21 mouse cellular contexts compared by ENCODE assay signal in genomic region chr7:72948026-72948425, GRCm38 (mm10).
DNase-seq lines count a peak whose midpoint lies in the region; ATAC-seq and TF ChIP-seq lines count a peak whose summit lies in the region.
"Had no signal": no experiment of that assay in that cellular context is flagged by ENCODE, and none has a peak within 500 bp of the region (broad histone marks: within the 10 kb centered on the region; RNA-seq: fewer than 3 reads in every experiment).

No protein-coding gene starts in this region.

- no peak for TF ChIP-seq EP300 in lung, postnatal 0 days (IDR thresholded peaks at IDR 0.05)

- 46% methylated on average over 5 of the region's 5 CpGs for WGBS in embryonic facial prominence, embryonic 11.5 days
- WGBS in embryonic facial prominence, embryonic 10.5 days = 57% methylated on average over 5 of the region's 5 CpGs
- 41% methylated on average over 5 of the region's 5 CpGs for WGBS in lung, embryonic 14.5 days
- WGBS in lung, adult 2 months = 42% methylated on average over 5 of the region's 5 CpGs
- 45% methylated on average over 5 of the region's 5 CpGs for WGBS in lung, embryonic 15.5 days
- 43% methylated on average over 5 of the region's 5 CpGs for WGBS in lung, embryonic 16.5 days
- WGBS in lung, postnatal 0 days = 44% methylated on average over 5 of the region's 5 CpGs

- no peaks in the 10 kb centered on the region for H3K9me3 ChIP-seq in embryonic facial prominence, embryonic 11.5 days (replicated peaks; ENCODE audit: control insufficient read depth, low read length)
- no peaks in the 10 kb centered on the region for H3K9me3 ChIP-seq in embryonic facial prominence, embryonic 10.5 days
- no peaks in the 10 kb centered on the region for H3K9me3 ChIP-seq in lung, embryonic 14.5 days (ENCODE audit: low read depth, low read length)
- H3K9me3 ChIP-seq in lung, embryonic 15.5 days = no peaks in the 10 kb centered on the region
- no peaks in the 10 kb centered on the region for H3K9me3 ChIP-seq in lung, embryonic 16.5 days (ENCODE audit: control insufficient read depth, low read length)
- no peaks in the 10 kb centered on the region for H3K9me3 ChIP-seq in lung, postnatal 0 days (ENCODE audit: low read length)

- no peak overlapping the region for H3K27ac ChIP-seq in embryonic facial prominence, embryonic 11.5 days (replicated peaks; ENCODE audit: low read depth, low read length)
- H3K27ac ChIP-seq in embryonic facial prominence, embryonic 10.5 days (replicated peaks) = no peak overlapping the region
- no peak overlapping the region for H3K27ac ChIP-seq in lung, embryonic 14.5 days (ENCODE audit: low read depth)
- H3K27ac ChIP-seq in lung, embryonic 15.5 days = no peak overlapping the region
- H3K27ac ChIP-seq in lung, embryonic 16.5 days (ENCODE audit: low read length) = no peak overlapping the region
- H3K27ac ChIP-seq in lung, postnatal 0 days (ENCODE audit: low read length) = no peak overlapping the region

- no peaks in the 10 kb centered on the region for H3K36me3 ChIP-seq in embryonic facial prominence, embryonic 11.5 days (replicated peaks; ENCODE audit: control insufficient read depth, insufficient read depth, low read depth, low read length)
- no peaks in the 10 kb centered on the region for H3K36me3 ChIP-seq in embryonic facial prominence, embryonic 10.5 days (replicated peaks)
- H3K36me3 ChIP-seq in lung, embryonic 14.5 days (ENCODE audit: insufficient read depth) = no peaks in the 10 kb centered on the region
- no peaks in the 10 kb centered on the region for H3K36me3 ChIP-seq in lung, embryonic 15.5 days
- H3K36me3 ChIP-seq in lung, embryonic 16.5 days (ENCODE audit: control insufficient read depth, insufficient read depth, low read length) = no peaks in the 10 kb centered on the region
- no peaks in the 10 kb centered on the region for H3K36me3 ChIP-seq in lung, postnatal 0 days (ENCODE audit: insufficient read depth, low read length)
- H3K36me3 ChIP-seq: G1E had no signal

- no peak for TF ChIP-seq CTCF in lung, embryonic 14.5 days (IDR thresholded peaks at IDR 0.05; ENCODE audit: low read depth)
- TF ChIP-seq CTCF in lung, adult 2 months (IDR thresholded peaks at IDR 0.05; ENCODE audit: insufficient read depth, low read length) = no peak
- no peak for TF ChIP-seq CTCF in lung, postnatal 0 days (IDR thresholded peaks at IDR 0.05)

- H3K4me1 ChIP-seq in embryonic facial prominence, embryonic 11.5 days (ENCODE audit: control insufficient read depth, insufficient read depth, low read length) = no peaks in the 10 kb centered on the region
- peaks cover 16% of the 10 kb centered on the region for H3K4me1 ChIP-seq in embryonic facial prominence, embryonic 10.5 days
- 0 out of 2 replicates have a peak, but pooled peaks cover 2% of the 10 kb centered on the region for H3K4me1 ChIP-seq in lung, embryonic 14.5 days (ENCODE audit: insufficient read depth)
- no peaks in the 10 kb centered on the region for H3K4me1 ChIP-seq in lung, adult 2 months (ENCODE audit: control insufficient read depth, insufficient read depth, low read length)
- H3K4me1 ChIP-seq in lung, embryonic 15.5 days = peaks cover 12% of the 10 kb centered on the region; the same call in 1 of the 2 replicates
- 0 out of 2 replicates have a peak, but pooled peaks cover 2% of the 10 kb centered on the region for H3K4me1 ChIP-seq in lung, embryonic 16.5 days (replicated peaks; ENCODE audit: control insufficient read depth, insufficient read depth, low read length)
- no peaks in the 10 kb centered on the region for H3K4me1 ChIP-seq in lung, postnatal 0 days (ENCODE audit: insufficient read depth, low read depth, low read length)

- ATAC-seq in embryonic facial prominence, embryonic 11.5 days (replicated peaks; ENCODE audit: insufficient number of reproducible peaks, low FRiP score, low TSS enrichment, low read depth) = no peak
- peak; percentile 66; the same call in 1 of the 2 replicates for ATAC-seq in lung, embryonic 14.5 days (ENCODE audit: insufficient read depth)
- ATAC-seq in lung, embryonic 15.5 days (ENCODE audit: borderline replicate concordance, extremely low read depth, low FRiP score, low TSS enrichment) = peak; percentile 57; the same call in 1 of the 2 replicates
- peak; percentile 54; the same call in 1 of the 2 replicates for ATAC-seq in lung, embryonic 16.5 days (ENCODE audit: low read depth)
- ATAC-seq in lung, postnatal 0 days = no peak
- ATAC-seq: activated CD4-positive, CD25-positive, alpha-beta regulatory T cell, adult 4 months; CD4-positive, CD25-positive, alpha-beta regulatory T cell, adult 4 months; Patski had no signal

- H3K4me3 ChIP-seq in embryonic facial prominence, embryonic 11.5 days (ENCODE audit: low read depth, low read length) = no peak overlapping the region
- H3K4me3 ChIP-seq in embryonic facial prominence, embryonic 10.5 days = no peak overlapping the region
- H3K4me3 ChIP-seq in lung, embryonic 14.5 days (ENCODE audit: low read depth, low read length) = no peak overlapping the region
- H3K4me3 ChIP-seq in lung, adult 2 months (replicated peaks; ENCODE audit: extremely low read depth, low read depth, low read length) = no peak overlapping the region
- H3K4me3 ChIP-seq in lung, embryonic 15.5 days = no peak overlapping the region
- no peak overlapping the region for H3K4me3 ChIP-seq in lung, embryonic 16.5 days (ENCODE audit: low read length)
- H3K4me3 ChIP-seq in lung, postnatal 0 days (ENCODE audit: low read depth, low read length) = no peak overlapping the region

- no peak overlapping the region for H3K4me2 ChIP-seq in embryonic facial prominence, embryonic 11.5 days (ENCODE audit: low read depth, low read length)
- no peak overlapping the region for H3K4me2 ChIP-seq in lung, embryonic 14.5 days
- no peak overlapping the region for H3K4me2 ChIP-seq in lung, embryonic 15.5 days
- no peak overlapping the region for H3K4me2 ChIP-seq in lung, embryonic 16.5 days (ENCODE audit: low read depth, low read length)
- H3K4me2 ChIP-seq in lung, postnatal 0 days (replicated peaks; ENCODE audit: low read depth, low read length) = no peak overlapping the region

- DNase-seq in embryonic facial prominence, embryonic 11.5 days (ENCODE audit: low spot score) = peak; percentile 2
- no peak for DNase-seq in embryonic facial prominence, embryonic 10.5 days (ENCODE audit: low spot score)
- peak; percentile 58 for DNase-seq in lung, embryonic 14.5 days
- no peak for DNase-seq in lung, adult 2 months
- no peak for DNase-seq in lung, postnatal 4 days
- no peak for DNase-seq in lung, postnatal 0 days (ENCODE audit: low spot score)
- DNase-seq: adrenal gland, adult 8-10 months; adrenal gland, postnatal 10 days; adrenal gland, postnatal 14 days; adrenal gland, postnatal 25 days; adrenal gland, postnatal 36 days; B cell, adult 2 months; cerebellum, adult 11 months; cerebellum, adult 11-12 months had no signal

- no peak for TF ChIP-seq POLR2A in lung, adult 2 months (IDR thresholded peaks at IDR 0.05; ENCODE audit: borderline replicate concordance, extremely low read depth, low read depth, low read length)

- no peak overlapping the region for H3K9ac ChIP-seq in embryonic facial prominence, embryonic 11.5 days (replicated peaks; ENCODE audit: low read length)
- H3K9ac ChIP-seq in lung, embryonic 14.5 days = no peak overlapping the region
- no peak overlapping the region for H3K9ac ChIP-seq in lung, embryonic 15.5 days
- H3K9ac ChIP-seq in lung, embryonic 16.5 days (ENCODE audit: low read length) = no peak overlapping the region
- H3K9ac ChIP-seq in lung, postnatal 0 days (replicated peaks; ENCODE audit: low read depth) = no peak overlapping the region

- no peaks in the 10 kb centered on the region for H3K27me3 ChIP-seq in embryonic facial prominence, embryonic 11.5 days (ENCODE audit: control insufficient read depth, insufficient read depth, low read length)
- no peaks in the 10 kb centered on the region for H3K27me3 ChIP-seq in embryonic facial prominence, embryonic 10.5 days (replicated peaks; ENCODE audit: low read depth, poor library complexity, severe bottlenecking)
- H3K27me3 ChIP-seq in lung, embryonic 14.5 days (ENCODE audit: insufficient read depth, low read length) = no peaks in the 10 kb centered on the region
- no peaks in the 10 kb centered on the region for H3K27me3 ChIP-seq in lung, embryonic 15.5 days
- H3K27me3 ChIP-seq in lung, embryonic 16.5 days (ENCODE audit: control insufficient read depth, insufficient read depth, low read depth, low read length) = no peaks in the 10 kb centered on the region
- H3K27me3 ChIP-seq in lung, postnatal 0 days (replicated peaks; ENCODE audit: insufficient read depth, low read length) = no peaks in the 10 kb centered on the region
- H3K27me3 ChIP-seq: CH12.LX, Patski had no signal

Comparison
In these comparisons a context has a peak if more than half of its experiments do, and no peak if none do; other contexts are left out.
1. ATAC-seq: peak in lung, embryonic 14.5 days (single experiment), lung, embryonic 15.5 days (single experiment) and lung, embryonic 16.5 days (single experiment); none in embryonic facial prominence, embryonic 11.5 days (single experiment) and lung, postnatal 0 days (single experiment).
2. DNase-seq: peak in embryonic facial prominence, embryonic 11.5 days (single experiment) and lung, embryonic 14.5 days (single experiment); none in embryonic facial prominence, embryonic 10.5 days (single experiment), lung, adult 2 months (single experiment), lung, postnatal 4 days (0 of 2) and lung, postnatal 0 days (single experiment).